Mouse (Mus musculus) ovary, postnatal 10 days (tissue): ENCODE measurements around the gene Gfod2.

ENCODE experiments used
- DNase-seq: peaks from one replicate; pipeline ENCODE4 v3.0.0; 2022; ENCODE audit warnings: low spot score

Gene Gfod2

DNA sequence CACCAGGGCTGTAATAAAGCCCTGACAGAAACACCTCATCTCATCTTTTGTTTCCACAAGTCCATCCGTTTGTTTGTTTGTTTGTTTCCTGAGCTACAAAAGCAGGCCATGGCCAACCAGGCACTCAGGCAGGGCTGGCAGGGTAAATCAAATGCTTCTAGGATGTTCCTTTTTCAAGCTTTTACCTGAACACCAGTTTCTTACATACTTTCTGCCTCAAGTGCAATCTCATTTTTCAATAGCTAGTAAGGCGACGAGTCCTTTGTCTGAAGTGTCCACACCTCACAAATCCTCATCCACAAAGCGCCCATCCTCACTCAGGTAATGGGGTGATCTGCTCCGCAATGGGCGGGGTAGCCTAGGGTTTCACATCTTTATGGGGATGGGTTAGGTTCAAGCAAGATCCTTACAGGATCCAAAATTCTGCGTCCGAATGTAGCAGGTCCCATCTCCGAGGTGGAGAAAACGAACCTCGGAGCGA lies 628 bp downstream of the Gfod2 start:
- DNase-seq: no peak

GRCm38 (mm10) chr8:105754688-105755087 lies 3.8 kb downstream of the Gfod2 start:
- DNase-seq: no peak

- no peak for DNase-seq
Observed at GRCm38 (mm10) chr8:105753916-105754315, 4.5 kb downstream of the Gfod2 start.

DNA sequence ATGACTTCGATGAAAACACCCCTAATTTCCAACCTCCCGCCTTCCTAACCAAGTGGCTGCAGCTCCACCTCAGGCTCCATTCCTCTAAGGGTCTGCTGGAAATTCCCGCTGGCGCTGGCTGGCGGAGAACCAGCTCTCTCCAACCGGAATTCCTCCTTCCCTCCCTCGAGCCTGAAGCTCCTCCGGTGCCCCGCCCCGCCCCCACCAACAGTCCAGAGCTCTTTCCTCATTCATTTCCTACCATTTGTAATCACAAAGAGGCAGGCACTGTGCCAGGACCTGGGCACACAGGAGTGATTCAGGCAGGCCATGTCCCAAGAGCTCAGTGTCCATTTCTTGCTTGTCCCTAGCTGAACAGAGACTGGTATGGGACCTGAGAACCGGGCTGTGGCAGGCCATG lies 7.9 kb downstream of the Gfod2 start:
- DNase-seq: no peak

GRCm38 (mm10) chr8:105743301-105743700 lies 15.2 kb downstream of the Gfod2 start:
- no peak for DNase-seq

DNA sequence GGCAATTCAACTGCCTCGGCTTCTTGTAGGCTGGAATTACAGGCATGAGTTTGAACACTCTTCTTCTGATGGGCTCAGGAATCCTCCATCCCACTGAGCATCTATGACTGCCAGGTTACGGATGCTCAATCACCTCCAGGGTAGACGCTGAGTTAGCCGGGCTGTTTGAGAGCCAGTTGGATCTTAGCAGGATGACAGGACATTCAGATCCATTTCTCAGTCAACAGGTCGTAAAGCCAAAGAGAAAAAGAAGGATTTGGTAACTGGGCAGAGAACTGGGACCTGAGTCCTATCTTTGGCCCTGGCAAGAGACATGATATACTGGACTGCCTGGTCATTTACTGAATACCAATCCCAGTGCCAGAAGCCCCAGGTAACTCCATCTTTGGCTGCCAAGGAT lies 19.2 kb downstream of the Gfod2 start:
- DNase-seq: no peak

DNA sequence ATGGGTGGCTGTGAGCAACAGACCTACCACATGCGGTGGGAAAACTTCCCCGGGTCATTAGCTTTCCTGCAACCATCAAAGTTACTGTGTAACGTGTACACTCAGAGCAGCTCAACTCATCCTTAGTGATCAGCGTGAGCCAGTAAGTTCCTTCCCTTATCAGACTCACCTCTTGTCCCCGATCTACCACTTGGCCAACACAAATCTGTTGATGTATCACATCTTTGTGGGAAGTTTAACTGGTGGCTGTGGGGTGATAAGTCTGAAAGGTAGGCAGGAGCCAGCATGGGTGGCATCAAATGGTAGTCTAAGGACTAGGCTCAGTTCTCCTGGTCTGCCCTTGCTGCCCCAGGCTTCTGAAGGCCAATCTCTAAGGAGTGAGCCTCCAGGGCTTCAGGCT lies 26.3 kb downstream of the Gfod2 start:
- DNase-seq: no peak

DNA sequence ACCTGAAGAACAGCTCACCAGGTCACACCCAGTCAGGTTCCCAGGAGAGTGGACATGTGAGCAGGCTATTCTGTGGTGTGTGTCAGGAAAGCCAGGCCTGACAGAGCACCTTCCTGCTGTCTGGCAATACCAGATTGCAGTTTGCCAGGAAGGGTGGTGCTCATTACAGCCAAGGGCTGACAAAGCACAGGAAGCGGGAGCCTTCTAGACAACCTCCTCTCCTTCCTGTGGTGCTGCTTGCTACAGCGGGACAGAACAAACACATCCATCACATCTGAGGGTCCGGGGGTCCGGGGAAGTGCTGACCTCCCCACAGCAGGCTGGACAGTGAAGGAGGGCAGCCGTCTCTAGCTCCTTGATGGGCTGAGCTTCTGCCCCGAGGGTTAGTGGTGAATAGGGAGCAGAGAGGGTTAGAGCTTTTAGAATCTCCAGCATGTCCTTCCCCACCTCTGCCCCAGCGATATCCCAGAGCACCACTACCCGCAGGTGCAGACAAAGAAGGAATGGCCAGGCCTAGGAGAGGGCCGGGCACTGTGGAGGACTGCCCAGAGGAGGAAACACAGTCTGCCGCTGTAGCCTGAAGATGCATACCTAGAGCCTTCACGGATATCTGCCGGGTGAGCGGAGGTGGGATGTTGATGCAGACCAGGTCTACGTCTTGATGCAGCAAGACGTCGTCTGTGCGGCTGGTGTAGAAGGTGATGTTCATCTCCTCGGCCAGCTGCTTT lies 30.9 kb downstream of the Gfod2 start:
- no peak for DNase-seq

DNA sequence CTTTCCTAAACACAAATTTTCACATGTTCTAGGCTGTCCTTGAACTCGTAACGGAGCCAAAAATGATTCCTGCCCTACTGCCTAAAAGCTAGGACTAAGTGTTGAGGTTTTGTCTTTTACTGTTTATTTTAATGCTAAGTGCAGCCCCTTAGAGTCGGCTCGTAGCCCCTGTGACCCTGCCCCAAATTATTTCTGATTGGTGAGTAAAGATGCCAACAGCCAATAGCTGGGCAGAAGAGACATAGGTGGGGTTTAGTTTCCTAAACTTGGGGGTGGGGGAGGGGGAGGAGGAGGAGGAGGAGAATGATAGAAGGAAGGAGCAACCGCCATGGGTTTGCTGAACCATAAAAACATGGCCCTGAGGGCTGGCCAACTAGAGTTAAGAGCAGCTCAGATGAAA lies 32.7 kb downstream of the Gfod2 start:
- no peak for DNase-seq

- no peak for DNase-seq
Observed at GRCm38 (mm10) chr8:105722861-105723260, 35.6 kb downstream of the Gfod2 start.

DNA sequence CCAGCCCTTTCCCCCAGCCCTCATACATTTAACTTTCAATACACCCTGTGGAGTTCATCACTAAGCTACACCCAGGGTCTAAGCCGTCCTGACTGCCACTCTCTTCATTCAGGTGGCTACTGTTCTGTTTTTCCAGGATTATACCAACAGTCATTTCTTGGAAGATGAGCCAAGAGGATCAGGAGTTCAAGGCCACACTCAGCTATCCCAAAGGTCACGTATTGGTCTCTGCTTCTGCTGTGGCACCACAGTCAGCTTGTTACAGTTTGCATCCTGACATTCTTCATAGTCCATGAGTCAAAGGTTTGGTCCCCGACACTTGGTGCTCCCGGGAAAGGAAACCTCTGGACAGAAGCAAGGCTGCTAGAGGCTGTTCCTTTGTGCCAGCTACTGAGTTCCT lies 38.8 kb downstream of the Gfod2 start:
- no peak for DNase-seq

DNA sequence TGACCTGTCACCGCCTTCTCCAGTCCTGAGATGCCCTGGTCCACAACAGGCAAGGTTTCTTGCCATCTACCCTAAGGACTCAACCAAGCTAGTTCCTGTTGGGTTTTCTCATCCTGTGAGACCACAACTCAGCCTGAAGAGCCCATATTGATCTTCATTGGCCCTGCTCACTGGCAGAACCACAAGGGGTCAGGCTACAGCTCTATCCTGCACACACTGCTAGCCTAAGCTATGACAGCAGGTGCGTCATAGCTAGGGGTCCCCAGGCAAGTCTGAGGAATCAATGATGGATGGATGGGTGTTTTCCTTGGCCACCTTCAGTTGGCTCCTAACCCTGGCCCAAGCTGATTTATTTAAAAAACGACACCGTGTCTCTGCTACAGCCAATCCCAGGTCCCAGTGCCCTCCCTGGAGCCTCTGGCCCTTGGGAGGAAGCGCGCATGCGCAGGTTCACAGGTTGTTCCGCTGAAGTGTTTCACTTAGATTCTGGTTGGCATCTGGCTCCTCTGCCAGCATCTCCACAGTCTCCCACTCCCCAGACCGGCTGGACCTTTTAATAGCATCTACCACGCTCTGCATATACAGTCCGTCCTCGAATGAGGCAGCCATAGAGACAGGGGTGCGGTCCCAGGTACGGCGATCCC lies 42.0 kb downstream of the Gfod2 start:
- DNase-seq: no peak

- DNase-seq: no peak
Observed at GRCm38 (mm10) chr8:105715042-105715441, 43.4 kb downstream of the Gfod2 start.

DNA sequence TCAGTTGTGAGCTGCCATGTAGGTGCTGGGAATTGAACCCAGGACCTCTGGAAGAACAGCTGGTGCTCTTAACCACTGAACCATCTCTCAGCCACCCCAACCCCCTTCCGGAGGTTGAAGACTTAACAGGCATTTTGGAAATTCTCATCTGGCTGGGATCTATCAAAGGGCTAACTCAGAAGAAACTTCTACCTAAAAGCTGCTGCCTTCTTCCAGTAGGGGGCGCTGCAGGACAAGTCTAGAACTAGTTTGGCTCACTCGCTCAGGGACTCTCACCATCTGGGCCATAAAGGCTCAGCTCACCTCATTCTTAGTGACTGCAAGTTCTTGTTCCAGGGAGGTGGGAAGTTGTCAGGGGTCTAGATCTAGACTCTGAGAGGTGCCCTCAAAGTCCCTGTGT lies 44.3 kb downstream of the Gfod2 start:
- DNase-seq: peak; percentile 72

DNA sequence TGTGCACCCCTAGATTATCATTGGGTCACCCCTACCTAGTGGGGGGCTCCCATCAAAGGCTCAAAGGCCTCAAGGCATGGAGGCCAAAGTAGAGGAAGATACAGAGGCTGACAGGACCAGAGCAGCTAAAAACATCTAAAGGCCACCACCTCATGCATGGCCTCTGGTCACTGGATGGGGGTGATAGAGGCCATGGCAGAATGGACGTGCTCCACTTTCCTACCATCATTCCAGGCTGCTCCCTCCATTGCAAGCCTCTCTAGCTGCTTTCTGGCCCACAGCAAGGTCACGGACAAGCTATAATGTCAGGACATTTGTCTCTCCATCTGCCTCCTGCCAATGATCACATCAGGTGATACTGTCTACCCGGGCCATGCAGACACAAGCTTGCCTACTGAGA lies 46.2 kb downstream of the Gfod2 start:
- no peak for DNase-seq

GRCm38 (mm10) chr8:105709317-105709716 lies 49.1 kb downstream of the Gfod2 start:
- DNase-seq: no peak

GRCm38 (mm10) chr8:105708675-105709074 lies 49.8 kb downstream of the Gfod2 start:
- no peak for DNase-seq

DNA sequence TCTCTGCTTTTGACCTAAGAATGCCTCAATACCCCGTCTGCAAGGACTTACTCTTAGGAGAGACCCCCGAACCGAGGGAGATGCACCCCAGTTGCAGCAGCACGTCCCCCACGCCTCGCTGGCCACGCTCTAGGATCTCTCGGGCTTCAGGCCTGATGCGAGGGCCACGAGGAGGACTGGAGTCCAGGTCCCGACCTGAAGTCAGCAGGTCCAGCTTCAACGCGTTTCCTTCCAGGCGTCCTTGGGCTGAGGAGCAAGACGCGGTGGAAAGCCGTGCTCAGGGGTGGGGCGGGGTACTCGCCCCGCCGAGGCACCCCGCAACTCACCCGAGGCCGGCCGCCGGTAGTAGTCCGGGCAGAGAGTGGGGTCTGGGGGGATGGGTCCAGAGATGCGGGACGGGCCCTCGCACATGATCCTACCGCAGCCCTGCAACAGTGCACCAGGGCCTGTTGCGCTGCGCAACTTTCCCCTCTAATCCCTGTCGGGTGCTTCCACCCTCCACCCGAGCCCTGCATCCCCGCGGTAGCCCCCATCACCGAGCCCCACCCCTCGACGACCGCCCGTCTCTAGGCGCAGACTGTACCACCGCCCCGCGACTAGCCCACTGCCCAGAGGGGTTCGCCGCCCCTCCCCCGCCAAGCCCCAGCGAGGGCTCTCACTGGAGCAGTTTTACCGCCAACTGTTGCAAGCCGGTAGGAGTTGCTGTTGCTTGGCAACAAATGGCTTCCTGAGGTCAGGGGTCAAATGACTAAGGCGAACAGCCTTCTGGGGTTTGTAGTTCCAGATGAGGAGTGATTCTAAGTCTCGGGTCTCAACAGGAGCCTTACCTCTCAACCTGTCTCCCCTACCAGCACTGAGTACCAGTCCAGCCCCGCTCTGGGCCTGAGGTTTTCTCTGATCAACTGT lies 50.7 kb downstream of the Gfod2 start, which contains the start of the genes 4933405L10Rik and Enkd1:
TSS of gene 4933405L10Rik (plus strand) at position 158 of the 906 bp plus-strand sequence.
TSS of gene Enkd1 (minus strand) at position 713 of the 906 bp plus-strand sequence.
- peak; percentile 69 for DNase-seq

GRCm38 (mm10) chr8:105706426-105706825 lies 52.0 kb downstream of the Gfod2 start:
- DNase-seq: no peak

DNA sequence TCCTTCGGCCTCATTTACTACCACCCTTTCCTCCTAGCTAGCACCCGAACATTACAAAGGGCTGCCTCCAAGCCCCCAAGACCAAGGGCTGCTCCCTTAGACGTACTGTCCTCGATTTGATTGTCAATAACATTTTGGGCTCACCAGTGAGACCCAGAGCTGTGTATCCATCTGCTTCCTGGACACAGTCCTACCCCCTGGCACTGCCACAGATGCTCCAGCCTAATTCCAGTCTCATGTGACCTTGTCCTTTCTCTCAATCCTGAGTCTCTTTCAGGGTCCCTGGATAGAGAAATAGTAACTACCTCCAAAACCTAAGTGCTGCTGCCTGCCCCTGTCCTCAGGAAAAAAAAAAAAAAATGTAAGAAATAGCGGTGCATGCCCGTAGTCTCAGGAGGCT lies 53.5 kb downstream of the Gfod2 start:
- DNase-seq: no peak

GRCm38 (mm10) chr8:105704146-105704812 lies 54.2 kb downstream of the Gfod2 start:
- DNase-seq: no peak
